Mouse (Mus musculus) granulocyte monocyte progenitor cell, adult 5-6 weeks (primary cell): Measurements from ENCODE around the gene Tbc1d1. TPM values are rescaled to one million over a fixed set of nuclear protein-coding genes. Genes with fewer than 3 reads are reported as not detected.
A peak's percentile ranks its signal among the peaks of the same experiment; 100 is the strongest.
"Not testable (repeated sequence)": the region's sequence is repeated elsewhere in the genome, so short reads cannot be mapped to it uniquely, and the experiment has no call there.

ENCODE experiments used
- ATAC-seq: replicated peaks from 2 replicates; pipeline ENCODE4 v1.8.0; 2016; ENCODE audit warnings: mild to moderate bottlenecking, moderate TSS enrichment, inconsistent platforms; ENCODE audit not compliant: poor library complexity, severe bottlenecking
- total RNA-seq, 2 experiments: library from RNA; stranded (forward) in 1 of 2; stranded (reverse) in 1 of 2; fragments of 200-712, 200-1000 nt in 1 of 2; fragments of >200 nt in 1 of 2; fragmentation: Nextera tagmentation in 1 of 2; gene quantifications; 2 replicates each; pipeline ENCODE4 v1.2.3; 2014 to 2017

The Tbc1d1 gene
- total RNA-seq, 2 experiments from 2014 or later, result 18.5 to 33.6 TPM

GRCm38 (mm10) chr5:64342138-64342537 is 186.0 kb downstream of the Tbc1d1 start:
- ATAC-seq, result peak; percentile 63

GRCm38 (mm10) chr5:64343972-64344700 is 188.0 kb downstream of the Tbc1d1 start:
- peak; percentile 85 for ATAC-seq

GRCm38 (mm10) chr5:64345181-64345735 is 189.2 kb downstream of the Tbc1d1 start:
- ATAC-seq, result no peak

- ATAC-seq, result no peak
Observed at GRCm38 (mm10) chr5:64345761-64346160, 189.7 kb downstream of the Tbc1d1 start.

GRCm38 (mm10) chr5:64346343-64346885 is 190.3 kb downstream of the Tbc1d1 start:
- ATAC-seq, result no peak

GRCm38 (mm10) chr5:64348166-64348565 is 192.1 kb downstream of the Tbc1d1 start:
- no peak for ATAC-seq

GRCm38 (mm10) chr5:64348780-64349179 is 192.7 kb downstream of the Tbc1d1 start:
- ATAC-seq, result no peak

- ATAC-seq, result no peak
Observed at GRCm38 (mm10) chr5:64351968-64352367, 195.9 kb downstream of the Tbc1d1 start.

- ATAC-seq, result no peak
Observed at GRCm38 (mm10) chr5:64358639-64359584, 202.8 kb downstream of the Tbc1d1 start.

- ATAC-seq, result peak; percentile 93
Observed at GRCm38 (mm10) chr5:64360147-64360875, 204.2 kb downstream of the Tbc1d1 start.

GRCm38 (mm10) chr5:64360876-64361268 is 204.8 kb downstream of the Tbc1d1 start:
- ATAC-seq, result not testable (repeated sequence)

- no peak for ATAC-seq
Observed at GRCm38 (mm10) chr5:64363859-64364406, 207.8 kb downstream of the Tbc1d1 start.

- no peak for ATAC-seq
Observed at GRCm38 (mm10) chr5:64364432-64365125, 208.5 kb downstream of the Tbc1d1 start.

GRCm38 (mm10) chr5:64365187-64366066 is 209.3 kb downstream of the Tbc1d1 start:
- no peak for ATAC-seq

- no peak for ATAC-seq
Observed at GRCm38 (mm10) chr5:64366113-64366512, 210.0 kb downstream of the Tbc1d1 start.

- no peak for ATAC-seq
Observed at GRCm38 (mm10) chr5:64367426-64367825, 211.3 kb downstream of the Tbc1d1 start.

GRCm38 (mm10) chr5:64371331-64371831 is 215.3 kb downstream of the Tbc1d1 start:
- peak; percentile 46; the same call in 1 of the 2 replicates for ATAC-seq
